Mouse (Mus musculus): ENCODE results near the gene Ggact. TPM values are rescaled to one million over a fixed set of nuclear protein-coding genes. Genes with fewer than 3 reads are reported as not detected.

Ggact gene
- polyA plus RNA-seq, 1 experiment, result 63.9 TPM

GRCm38 (mm10) chr14:122823791-122824190 is 89.8 kb downstream of the Ggact start:
- no peaks in the 10 kb centered on the region for H3K36me3 ChIP-seq (ENCODE audit: control insufficient read depth, insufficient read depth, low read length)
- H3K4me1 ChIP-seq (ENCODE audit: control insufficient read depth, insufficient read depth, low read length), result no peaks in the 10 kb centered on the region
- H3K4me3 ChIP-seq (ENCODE audit: control insufficient read depth, low read depth, low read length), result no peak overlapping the region
- TF ChIP-seq POLR2A (IDR thresholded peaks at IDR 0.05; ENCODE audit: control insufficient read depth, low read depth, low read length), result no peak
- no peak for TF ChIP-seq CTCF (IDR thresholded peaks at IDR 0.05; ENCODE audit: control insufficient read depth, insufficient read depth, insufficient replicate concordance, low read depth, low read length)
- no peaks in the 10 kb centered on the region for H3K27me3 ChIP-seq (ENCODE audit: control insufficient read depth, insufficient read depth, low read length)
- H3K27ac ChIP-seq (ENCODE audit: control insufficient read depth, insufficient read depth, low read depth, low read length), result no peak overlapping the region

GRCm38 (mm10) chr14:122821002-122821401 is 92.6 kb downstream of the Ggact start:
- TF ChIP-seq POLR2A (IDR thresholded peaks at IDR 0.05; ENCODE audit: control insufficient read depth, low read depth, low read length) (no peak), CTCF (IDR thresholded peaks at IDR 0.05; ENCODE audit: control insufficient read depth, insufficient read depth, insufficient replicate concordance, low read depth, low read length) (no peak)
- Histone ChIP-seq H3K27me3 (ENCODE audit: control insufficient read depth, insufficient read depth, low read length) (no peaks in the 10 kb centered on the region), H3K4me1 (ENCODE audit: control insufficient read depth, insufficient read depth, low read length) (no peaks in the 10 kb centered on the region), H3K4me3 (ENCODE audit: control insufficient read depth, low read depth, low read length) (no peak overlapping the region), H3K27ac (ENCODE audit: control insufficient read depth, insufficient read depth, low read depth, low read length) (no peak overlapping the region), H3K36me3 (ENCODE audit: control insufficient read depth, insufficient read depth, low read length) (no peaks in the 10 kb centered on the region)

- no peaks in the 10 kb centered on the region for H3K4me1 ChIP-seq (ENCODE audit: control insufficient read depth, insufficient read depth, low read length)
Observed at GRCm38 (mm10) chr14:122800296-122800695, 113.3 kb downstream of the Ggact start.

GRCm38 (mm10) chr14:122793368-122793767 is 120.2 kb downstream of the Ggact start:
- Histone ChIP-seq H3K36me3 (ENCODE audit: control insufficient read depth, insufficient read depth, low read length) (no peaks in the 10 kb centered on the region), H3K27ac (ENCODE audit: control insufficient read depth, insufficient read depth, low read depth, low read length) (no peak overlapping the region), H3K4me3 (ENCODE audit: control insufficient read depth, low read depth, low read length) (no peak overlapping the region), H3K4me1 (ENCODE audit: control insufficient read depth, insufficient read depth, low read length) (no peaks in the 10 kb centered on the region), H3K27me3 (ENCODE audit: control insufficient read depth, insufficient read depth, low read length) (no peaks in the 10 kb centered on the region)
- no peak for TF ChIP-seq CTCF (IDR thresholded peaks at IDR 0.05; ENCODE audit: control insufficient read depth, insufficient read depth, insufficient replicate concordance, low read depth, low read length)
- TF ChIP-seq POLR2A (IDR thresholded peaks at IDR 0.05; ENCODE audit: control insufficient read depth, low read depth, low read length), result no peak

More at GRCm38 (mm10) chr14:122800296-122800695, 113.3 kb downstream of the Ggact start:
- Histone ChIP-seq H3K36me3 (ENCODE audit: control insufficient read depth, insufficient read depth, low read length) (no peaks in the 10 kb centered on the region), H3K4me3 (ENCODE audit: control insufficient read depth, low read depth, low read length) (no peak overlapping the region), H3K27ac (ENCODE audit: control insufficient read depth, insufficient read depth, low read depth, low read length) (no peak overlapping the region), H3K27me3 (ENCODE audit: control insufficient read depth, insufficient read depth, low read length) (no peaks in the 10 kb centered on the region)
- TF ChIP-seq POLR2A (IDR thresholded peaks at IDR 0.05; ENCODE audit: control insufficient read depth, low read depth, low read length) (no peak), CTCF (IDR thresholded peaks at IDR 0.05; ENCODE audit: control insufficient read depth, insufficient read depth, insufficient replicate concordance, low read depth, low read length) (no peak)

- Histone ChIP-seq H3K36me3 (ENCODE audit: control insufficient read depth, insufficient read depth, low read length) (no peaks in the 10 kb centered on the region), H3K27ac (ENCODE audit: control insufficient read depth, insufficient read depth, low read depth, low read length) (no peak overlapping the region), H3K27me3 (ENCODE audit: control insufficient read depth, insufficient read depth, low read length) (no peaks in the 10 kb centered on the region), H3K4me3 (ENCODE audit: control insufficient read depth, low read depth, low read length) (no peak overlapping the region), H3K4me1 (ENCODE audit: control insufficient read depth, insufficient read depth, low read length) (no peaks in the 10 kb centered on the region)
- TF ChIP-seq CTCF (IDR thresholded peaks at IDR 0.05; ENCODE audit: control insufficient read depth, insufficient read depth, insufficient replicate concordance, low read depth, low read length), result no peak
- TF ChIP-seq POLR2A (IDR thresholded peaks at IDR 0.05; ENCODE audit: control insufficient read depth, low read depth, low read length), result no peak
Observed at GRCm38 (mm10) chr14:122790111-122790510, 123.4 kb downstream of the Ggact start.

- H3K36me3 ChIP-seq (ENCODE audit: control insufficient read depth, insufficient read depth, low read length), result no peaks in the 10 kb centered on the region
- H3K27ac ChIP-seq (ENCODE audit: control insufficient read depth, insufficient read depth, low read depth, low read length), result no peak overlapping the region
- H3K27me3 ChIP-seq (ENCODE audit: control insufficient read depth, insufficient read depth, low read length), result no peaks in the 10 kb centered on the region
- H3K4me3 ChIP-seq (ENCODE audit: control insufficient read depth, low read depth, low read length), result no peak overlapping the region
- H3K4me1 ChIP-seq (ENCODE audit: control insufficient read depth, insufficient read depth, low read length), result no peaks in the 10 kb centered on the region
- no peak for TF ChIP-seq POLR2A (IDR thresholded peaks at IDR 0.05; ENCODE audit: control insufficient read depth, low read depth, low read length)
- no peak for TF ChIP-seq CTCF (IDR thresholded peaks at IDR 0.05; ENCODE audit: control insufficient read depth, insufficient read depth, insufficient replicate concordance, low read depth, low read length)
Observed at GRCm38 (mm10) chr14:122788199-122788598, 125.4 kb downstream of the Ggact start.

- Histone ChIP-seq H3K27me3 (ENCODE audit: control insufficient read depth, insufficient read depth, low read length) (no peaks in the 10 kb centered on the region), H3K36me3 (ENCODE audit: control insufficient read depth, insufficient read depth, low read length) (no peaks in the 10 kb centered on the region), H3K4me1 (ENCODE audit: control insufficient read depth, insufficient read depth, low read length) (no peaks in the 10 kb centered on the region), H3K27ac (ENCODE audit: control insufficient read depth, insufficient read depth, low read depth, low read length) (no peak overlapping the region), H3K4me3 (ENCODE audit: control insufficient read depth, low read depth, low read length) (no peak overlapping the region)
- TF ChIP-seq CTCF (IDR thresholded peaks at IDR 0.05; ENCODE audit: control insufficient read depth, insufficient read depth, insufficient replicate concordance, low read depth, low read length), result no peak
Observed at GRCm38 (mm10) chr14:122784701-122785100, 128.9 kb downstream of the Ggact start.

GRCm38 (mm10) chr14:122766448-122766847 is 147.1 kb downstream of the Ggact start:
- Histone ChIP-seq H3K4me3 (ENCODE audit: control insufficient read depth, low read depth, low read length) (no peak overlapping the region), H3K27ac (ENCODE audit: control insufficient read depth, insufficient read depth, low read depth, low read length) (no peak overlapping the region), H3K36me3 (ENCODE audit: control insufficient read depth, insufficient read depth, low read length) (no peaks in the 10 kb centered on the region), H3K4me1 (ENCODE audit: control insufficient read depth, insufficient read depth, low read length) (no peaks in the 10 kb centered on the region), H3K27me3 (ENCODE audit: control insufficient read depth, insufficient read depth, low read length) (no peaks in the 10 kb centered on the region)
- no peak for TF ChIP-seq POLR2A (IDR thresholded peaks at IDR 0.05; ENCODE audit: control insufficient read depth, low read depth, low read length)
- TF ChIP-seq CTCF (IDR thresholded peaks at IDR 0.05; ENCODE audit: control insufficient read depth, insufficient read depth, insufficient replicate concordance, low read depth, low read length), result no peak

Other genes with a start within 250 kb of the Ggact start
- gene Tmtc4, start 70.3 kb upstream of the Ggact start, polyA plus RNA-seq (2012; rRNA removed), result 7.2 and 10.4 TPM in 2 replicates

All from testis, adult 2 months (tissue).